Mouse (Mus musculus) liver, embryonic 14.5 days (tissue): ENCODE measurements around the gene Tmem59l. TPM values are rescaled to one million over a fixed set of nuclear protein-coding genes. Genes with fewer than 3 reads are reported as not detected.

Experiments
- ATAC-seq: fragments of 200-750 bp; cut with Nextera tagmentation; 2 replicates; pipeline ENCODE4 v1.8.0; 2017; ENCODE audit warnings: moderate number of reproducible peaks, mild to moderate bottlenecking, moderate library complexity; ENCODE audit not compliant: insufficient read depth
- DNase-seq, 3 experiments: peaks; one replicate each; pipeline ENCODE4 v3.0.0-alpha.2; 2012 to 2013; ENCODE audit warnings: low read depth in 3 of 3, low spot score in 3 of 3
- H3K27ac ChIP-seq: fragments of 300-500 bp; sonication (generic); 2 replicates; pipeline ENCODE4 v1.5.1; 2014; ENCODE audit warnings: moderate library complexity, mild to moderate bottlenecking, control low read depth, inconsistent platforms
- H3K27me3 ChIP-seq: fragments of 300-500 bp; sonication (generic); 2 replicates; pipeline ENCODE4 v1.6.1; 2014; ENCODE audit warnings: mild to moderate bottlenecking, low read length, moderate library complexity; ENCODE audit not compliant: control insufficient read depth, insufficient read depth
- H3K36me3 ChIP-seq: fragments of 300-500 bp; sonication (generic); replicated peaks from 2 replicates; pipeline ENCODE4 v1.6.1; 2014; ENCODE audit warnings: low read depth; ENCODE audit not compliant: control insufficient read depth, insufficient read depth
- H3K4me1 ChIP-seq, 2 experiments: fragments of 200-500 bp in 1 of 2; fragments of 300-500 bp in 1 of 2; sonication (generic) in 1 of 2; replicated peaks; 2 replicates each; pipeline ENCODE4 v1.6.1; 2012 to 2014; ENCODE audit warnings: antibody characterized with exemption in 1 of 2, inconsistent platforms in 1 of 2, low read length in 1 of 2; ENCODE audit not compliant: control insufficient read depth in 2 of 2, insufficient read depth in 2 of 2
- H3K4me2 ChIP-seq: fragments of 300-500 bp; sonication (generic); 2 replicates; pipeline ENCODE4 v1.6.1; 2014; ENCODE audit warnings: low read depth, mild to moderate bottlenecking, control low read depth, moderate library complexity
- H3K4me3 ChIP-seq, 2 experiments: fragments of 200-500 bp in 1 of 2; fragments of 300-500 bp in 1 of 2; sonication (generic) in 1 of 2; 2 replicates each; pipeline ENCODE4 v1.5.1; 2012 to 2014; ENCODE audit warnings: low read depth in 2 of 2, low read length in 2 of 2, mild to moderate bottlenecking in 2 of 2, control low read depth in 1 of 2, inconsistent platforms in 1 of 2, moderate library complexity in 1 of 2; ENCODE audit not compliant: insufficient read depth in 1 of 2
- H3K9ac ChIP-seq: fragments of 300-500 bp; sonication (generic); replicated peaks from 2 replicates; pipeline ENCODE4 v1.6.1; 2014; ENCODE audit warnings: mild to moderate bottlenecking, control low read depth, moderate library complexity
- H3K9me3 ChIP-seq: fragments of 300-500 bp; sonication (generic); 2 replicates; pipeline ENCODE4 v1.6.1; 2016; ENCODE audit warnings: low read length, mixed read lengths; ENCODE audit not compliant: control insufficient read depth
- CTCF ChIP-seq: IDR thresholded peaks from 2 replicates; pipeline ENCODE4 v1.5.1; 2016; ENCODE audit warnings: antibody characterized with exemption, low read depth, control low read depth
- EP300 ChIP-seq: IDR thresholded peaks from 2 replicates; pipeline ENCODE4 v1.6.1; 2016; ENCODE audit warnings: antibody characterized with exemption, low read depth
- whole genome bisulfite sequencing: fragments of 180-500 bp; shearing (Covaris S2); extraction: QIAGEN DNeasy Blood & Tissue Kit; methylation state at CpG from one replicate; pipeline ENCODE4 v1.1.7; 2014; ENCODE audit not compliant: insufficient replicate concordance; 5-methylcytosine and 5-hydroxymethylcytosine counted together
- polyA plus RNA-seq, 2 experiments: library from polyadenylated mRNA; depleted of rRNA in 1 of 2; stranded (reverse) in 1 of 2; unstranded in 1 of 2; fragments of >200 nt; fragmentation: Nextera tagmentation in 1 of 2; extraction: Ambion mirVana in 1 of 2; gene quantifications; 2 replicates each; pipeline versions ENCODE4 v1.2.1 to v1.2.3; 2012 to 2014

Gene Tmem59l
- polyA plus RNA-seq, 2 experiments: 0.03 TPM; not detected in 1

GRCm38 (mm10) chr8:70522592-70523403 is 35.6 kb upstream of the Tmem59l start:
- ATAC-seq: peak; percentile 82
- Histone ChIP-seq H3K27me3 (no peaks in the 10 kb centered on the region), H3K9me3 (no peaks in the 10 kb centered on the region), H3K4me1 (peaks cover 17 to 31% of the 10 kb centered on the region in 2 experiments), H3K27ac (peak overlapping the region; percentile 93), H3K4me2 (peak overlapping the region; percentile 80), H3K9ac (peak overlapping the region; percentile 87), H3K4me3 (peak overlapping the region; percentile 76 to 81), H3K36me3 (peaks cover 2% of the 10 kb centered on the region; the same call in 1 of the 2 replicates)
- DNase-seq: peak; percentile 96 to 97 (median 97)
- WGBS: under 1% methylated on average over 51 of the region's 51 CpGs
- peak; percentile 92 for TF ChIP-seq CTCF
- peak; percentile 51; the same call in 1 of the 2 replicates for TF ChIP-seq EP300

- H3K36me3 ChIP-seq: peaks cover 8% of the 10 kb centered on the region
- WGBS: 46% methylated on average over 2 of the region's 2 CpGs
- no peak overlapping the region for H3K27ac ChIP-seq
- no peak overlapping the region for H3K4me2 ChIP-seq
- no peaks in the 10 kb centered on the region for H3K27me3 ChIP-seq
- no peak overlapping the region for H3K9ac ChIP-seq
- peaks cover 6 to 19% of the 10 kb centered on the region in 2 experiments for H3K4me1 ChIP-seq
- no peak overlapping the region for H3K4me3 ChIP-seq
- no peak for ATAC-seq
- H3K9me3 ChIP-seq: no peaks in the 10 kb centered on the region
- DNase-seq: no peak
- TF ChIP-seq CTCF: no peak
- TF ChIP-seq EP300: no peak
Measured at GRCm38 (mm10) chr8:70519606-70520005, 32.4 kb upstream of the Tmem59l start.

- TF ChIP-seq CTCF (no peak), EP300 (no peak)
- Histone ChIP-seq H3K4me2 (no peak overlapping the region), H3K27ac (no peak overlapping the region), H3K4me3 (no peak overlapping the region), H3K27me3 (no peaks in the 10 kb centered on the region), H3K9me3 (no peaks in the 10 kb centered on the region), H3K36me3 (peaks cover 10% of the 10 kb centered on the region), H3K4me1 (peaks cover 6 to 18% of the 10 kb centered on the region in 2 experiments), H3K9ac (no peak overlapping the region)
- DNase-seq (no peak), ATAC-seq (no peak)
- 80% methylated on average over 6 of the region's 6 CpGs for WGBS
Measured at GRCm38 (mm10) chr8:70519043-70519442, 31.9 kb upstream of the Tmem59l start.

- H3K9ac ChIP-seq: no peak overlapping the region
- peaks cover 19% of the 10 kb centered on the region for H3K36me3 ChIP-seq
- H3K4me1 ChIP-seq: peaks cover 0 to 11% of the 10 kb centered on the region in 2 experiments; a peak in 2 of 4 replicates
- WGBS: 77% methylated on average over 10 of the region's 10 CpGs
- no peak overlapping the region for H3K27ac ChIP-seq
- ATAC-seq (no peak), DNase-seq (no peak)
- no peaks in the 10 kb centered on the region for H3K27me3 ChIP-seq
- TF ChIP-seq EP300: no peak
- TF ChIP-seq CTCF: no peak
- H3K4me2 ChIP-seq: no peak overlapping the region
- H3K9me3 ChIP-seq: no peaks in the 10 kb centered on the region
- no peak overlapping the region for H3K4me3 ChIP-seq
Measured at GRCm38 (mm10) chr8:70517940-70518643, 30.9 kb upstream of the Tmem59l start.

GRCm38 (mm10) chr8:70513441-70513840 is 26.3 kb upstream of the Tmem59l start:
- peaks cover 22 to 26% of the 10 kb centered on the region in 2 experiments for H3K4me1 ChIP-seq
- 68% methylated on average over 2 of the region's 2 CpGs for WGBS
- H3K4me2 ChIP-seq: no peak overlapping the region
- no peaks in the 10 kb centered on the region for H3K27me3 ChIP-seq
- no peak for DNase-seq
- H3K9me3 ChIP-seq: no peaks in the 10 kb centered on the region
- peaks cover 30% of the 10 kb centered on the region for H3K36me3 ChIP-seq
- TF ChIP-seq CTCF: no peak
- no peak for TF ChIP-seq EP300
- no peak overlapping the region for H3K27ac ChIP-seq
- no peak overlapping the region for H3K4me3 ChIP-seq
- no peak overlapping the region for H3K9ac ChIP-seq
- no peak for ATAC-seq
